Mouse (Mus musculus): ENCODE data around the gene Dcdc2a. TPM values are rescaled to one million over a fixed set of nuclear protein-coding genes. Genes with fewer than 3 reads are reported as not detected.

Gene Dcdc2a
- polyA plus RNA-seq, 1 experiment from 2014 or later, result 34.5 TPM

DNA sequence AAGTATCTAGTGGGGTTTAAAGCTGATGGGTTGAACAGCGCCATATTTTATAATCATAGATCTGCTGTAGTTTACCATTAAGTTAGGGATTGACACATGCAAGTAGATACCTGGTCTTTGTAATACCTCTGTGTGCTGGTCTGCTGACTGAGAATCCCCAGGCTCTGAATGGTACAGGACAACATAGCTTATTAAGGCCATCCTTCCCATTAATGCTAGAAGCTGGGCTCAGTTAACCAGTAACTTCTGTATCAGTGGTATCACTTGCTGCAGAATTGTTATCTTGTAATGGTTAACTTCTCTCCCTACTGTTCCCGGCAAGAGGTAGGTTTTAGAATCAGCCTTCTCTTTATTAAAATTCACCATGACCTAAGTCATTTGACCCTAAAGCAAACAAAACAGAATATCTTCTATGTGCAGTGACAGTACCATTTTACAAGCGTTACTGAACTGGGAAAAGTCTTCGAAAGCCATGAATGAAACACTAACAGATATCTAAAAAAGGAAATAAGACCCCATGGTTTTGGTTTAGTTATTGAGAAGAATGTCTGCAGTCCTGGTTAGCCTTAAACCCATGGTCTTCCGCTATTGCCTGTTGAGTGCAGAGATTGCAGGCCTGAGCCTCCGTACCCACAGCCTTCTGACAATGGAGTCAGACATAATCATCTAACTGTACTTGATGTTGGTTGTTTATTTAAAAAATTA, 29.2 kb upstream of the Dcdc2a start:
- 72% methylated on average over 6 of the region's 6 CpGs for WGBS
- peak; percentile 69; the same call in 1 of the 2 replicates for ATAC-seq (ENCODE audit: low FRiP score, low TSS enrichment)

DNA sequence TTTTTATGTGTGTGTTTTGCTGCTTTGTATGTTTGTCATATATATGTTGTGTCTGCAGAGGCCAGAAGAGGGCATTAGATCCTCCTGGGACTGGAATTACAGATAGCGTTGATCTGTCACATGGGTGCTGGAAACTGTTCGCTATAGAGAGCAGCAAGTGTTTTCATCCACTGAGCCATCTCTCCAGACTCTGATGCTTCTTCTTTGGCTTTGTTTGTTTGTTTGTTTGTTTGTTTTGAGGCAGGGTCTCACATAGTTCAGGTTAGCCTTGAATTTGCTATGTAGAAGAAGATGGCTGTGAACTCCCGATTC, 28.7 kb upstream of the Dcdc2a start:
- Histone ChIP-seq H3K4me2 (replicated peaks; ENCODE audit: low read depth, low read length) (no peak overlapping the region), H3K9ac (ENCODE audit: low read depth, low read length) (no peak overlapping the region), H3K4me1 (ENCODE audit: control insufficient read depth, insufficient read depth, low read length) (no peaks in the 10 kb centered on the region), H3K27me3 (ENCODE audit: control insufficient read depth, insufficient read depth, low read length) (no peaks in the 10 kb centered on the region), H3K36me3 (ENCODE audit: control insufficient read depth, insufficient read depth, low read length) (no peaks in the 10 kb centered on the region), H3K9me3 (ENCODE audit: control insufficient read depth, low read length) (no peaks in the 10 kb centered on the region), H3K4me3 (ENCODE audit: low read length) (no peak overlapping the region), H3K27ac (ENCODE audit: low read depth, low read length) (no peak overlapping the region)
- 80% methylated on average over 3 of the region's 3 CpGs for WGBS
- no peak for ATAC-seq (ENCODE audit: low FRiP score, low TSS enrichment)

More for the DNA sequence above, 29.2 kb upstream of the Dcdc2a start:
- Histone ChIP-seq H3K4me2 (replicated peaks; ENCODE audit: low read depth, low read length) (no peak overlapping the region), H3K27me3 (ENCODE audit: control insufficient read depth, insufficient read depth, low read length) (no peaks in the 10 kb centered on the region), H3K9ac (ENCODE audit: low read depth, low read length) (no peak overlapping the region), H3K27ac (ENCODE audit: low read depth, low read length) (no peak overlapping the region), H3K4me1 (ENCODE audit: control insufficient read depth, insufficient read depth, low read length) (no peaks in the 10 kb centered on the region), H3K4me3 (ENCODE audit: low read length) (no peak overlapping the region), H3K36me3 (ENCODE audit: control insufficient read depth, insufficient read depth, low read length) (no peaks in the 10 kb centered on the region), H3K9me3 (ENCODE audit: control insufficient read depth, low read length) (no peaks in the 10 kb centered on the region)

GRCm38 (mm10) chr13:25039488-25039887, 16.3 kb upstream of the Dcdc2a start:
- no peak for ATAC-seq (ENCODE audit: low FRiP score, low TSS enrichment)
- Histone ChIP-seq H3K4me2 (replicated peaks; ENCODE audit: low read depth, low read length) (no peak overlapping the region), H3K27ac (ENCODE audit: low read depth, low read length) (no peak overlapping the region), H3K27me3 (ENCODE audit: control insufficient read depth, insufficient read depth, low read length) (no peaks in the 10 kb centered on the region), H3K4me3 (ENCODE audit: low read length) (no peak overlapping the region), H3K4me1 (ENCODE audit: control insufficient read depth, insufficient read depth, low read length) (no peaks in the 10 kb centered on the region), H3K9ac (ENCODE audit: low read depth, low read length) (no peak overlapping the region), H3K9me3 (ENCODE audit: control insufficient read depth, low read length) (no peaks in the 10 kb centered on the region), H3K36me3 (ENCODE audit: control insufficient read depth, insufficient read depth, low read length) (no peaks in the 10 kb centered on the region)
- WGBS, result 75% methylated on average over 2 of the region's 2 CpGs

- H3K27me3 ChIP-seq (ENCODE audit: control insufficient read depth, insufficient read depth, low read length), result peaks cover 17% of the 10 kb centered on the region
- H3K4me3 ChIP-seq (ENCODE audit: low read length), result no peak overlapping the region
- ATAC-seq (ENCODE audit: low FRiP score, low TSS enrichment), result no peak
- peaks cover 8% of the 10 kb centered on the region; the same call in 1 of the 2 replicates for H3K4me1 ChIP-seq (ENCODE audit: control insufficient read depth, insufficient read depth, low read length)
- no peak overlapping the region for H3K4me2 ChIP-seq (replicated peaks; ENCODE audit: low read depth, low read length)
- H3K9ac ChIP-seq (ENCODE audit: low read depth, low read length), result no peak overlapping the region
- H3K27ac ChIP-seq (ENCODE audit: low read depth, low read length), result no peak overlapping the region
- H3K36me3 ChIP-seq (ENCODE audit: control insufficient read depth, insufficient read depth, low read length), result no peaks in the 10 kb centered on the region
- 92% methylated on average over 5 of the region's 5 CpGs for WGBS
- H3K9me3 ChIP-seq (ENCODE audit: control insufficient read depth, low read length), result peaks cover 8% of the 10 kb centered on the region; the same call in 1 of the 2 replicates
Observed at GRCm38 (mm10) chr13:25052671-25053070, 3.1 kb upstream of the Dcdc2a start.

GRCm38 (mm10) chr13:25055111-25055554, 671 bp upstream of the Dcdc2a start:
- peak; percentile 89 for ATAC-seq (ENCODE audit: low FRiP score, low TSS enrichment)
- H3K4me1 ChIP-seq (ENCODE audit: control insufficient read depth, insufficient read depth, low read length), result peaks cover 8% of the 10 kb centered on the region; the same call in 1 of the 2 replicates
- H3K27me3 ChIP-seq (ENCODE audit: control insufficient read depth, insufficient read depth, low read length), result peaks cover 17% of the 10 kb centered on the region
- no peaks in the 10 kb centered on the region for H3K36me3 ChIP-seq (ENCODE audit: control insufficient read depth, insufficient read depth, low read length)
- peak overlapping the region; percentile 56 for H3K4me2 ChIP-seq (replicated peaks; ENCODE audit: low read depth, low read length)
- peak overlapping the region; percentile 40 for H3K9ac ChIP-seq (ENCODE audit: low read depth, low read length)
- peak overlapping the region; percentile 36 for H3K4me3 ChIP-seq (ENCODE audit: low read length)
- H3K9me3 ChIP-seq (ENCODE audit: control insufficient read depth, low read length), result peaks cover 2% of the 10 kb centered on the region; the same call in 1 of the 2 replicates
- 0 out of 2 replicates have a peak overlapping the region, but pooled peaks have one; percentile 37 for H3K27ac ChIP-seq (ENCODE audit: low read depth, low read length)
- under 1% methylated on average over 34 of the region's 35 CpGs for WGBS

- WGBS, result 86% methylated on average over 2 of the region's 2 CpGs
- Histone ChIP-seq H3K27ac (ENCODE audit: low read depth, low read length) (peak overlapping the region; percentile 90), H3K9ac (ENCODE audit: low read depth, low read length) (no peak overlapping the region), H3K9me3 (ENCODE audit: control insufficient read depth, low read length) (no peaks in the 10 kb centered on the region), H3K4me1 (ENCODE audit: control insufficient read depth, insufficient read depth, low read length) (no peaks in the 10 kb centered on the region), H3K4me2 (replicated peaks; ENCODE audit: low read depth, low read length) (no peak overlapping the region), H3K4me3 (ENCODE audit: low read length) (no peak overlapping the region), H3K36me3 (ENCODE audit: control insufficient read depth, insufficient read depth, low read length) (no peaks in the 10 kb centered on the region), H3K27me3 (ENCODE audit: control insufficient read depth, insufficient read depth, low read length) (no peaks in the 10 kb centered on the region)
- ATAC-seq (ENCODE audit: low FRiP score, low TSS enrichment), result no peak
Observed at GRCm38 (mm10) chr13:25066659-25067058, 10.9 kb downstream of the Dcdc2a start.

GRCm38 (mm10) chr13:25067183-25067582, 11.4 kb downstream of the Dcdc2a start:
- H3K27ac ChIP-seq (ENCODE audit: low read depth, low read length), result peak overlapping the region; percentile 90; the same call in 1 of the 2 replicates

GRCm38 (mm10) chr13:25069765-25070164, 14.0 kb downstream of the Dcdc2a start:
- H3K9ac ChIP-seq (ENCODE audit: low read depth, low read length), result no peak overlapping the region
- no peaks in the 10 kb centered on the region for H3K9me3 ChIP-seq (ENCODE audit: control insufficient read depth, low read length)
- H3K27ac ChIP-seq (ENCODE audit: low read depth, low read length), result no peak overlapping the region
- no peak overlapping the region for H3K4me3 ChIP-seq (ENCODE audit: low read length)
- ATAC-seq (ENCODE audit: low FRiP score, low TSS enrichment), result peak; percentile 56
- no peak overlapping the region for H3K4me2 ChIP-seq (replicated peaks; ENCODE audit: low read depth, low read length)
- 56% methylated on average over 4 of the region's 4 CpGs for WGBS
- no peaks in the 10 kb centered on the region for H3K27me3 ChIP-seq (ENCODE audit: control insufficient read depth, insufficient read depth, low read length)
- H3K4me1 ChIP-seq (ENCODE audit: control insufficient read depth, insufficient read depth, low read length), result no peaks in the 10 kb centered on the region
- no peaks in the 10 kb centered on the region for H3K36me3 ChIP-seq (ENCODE audit: control insufficient read depth, insufficient read depth, low read length)

More at GRCm38 (mm10) chr13:25067183-25067582, 11.4 kb downstream of the Dcdc2a start:
- H3K9me3 ChIP-seq (ENCODE audit: control insufficient read depth, low read length), result no peaks in the 10 kb centered on the region
- peak; percentile 61; the same call in 1 of the 2 replicates for ATAC-seq (ENCODE audit: low FRiP score, low TSS enrichment)
- H3K4me2 ChIP-seq (replicated peaks; ENCODE audit: low read depth, low read length), result no peak overlapping the region
- H3K27me3 ChIP-seq (ENCODE audit: control insufficient read depth, insufficient read depth, low read length), result no peaks in the 10 kb centered on the region
- no peaks in the 10 kb centered on the region for H3K36me3 ChIP-seq (ENCODE audit: control insufficient read depth, insufficient read depth, low read length)
- no peaks in the 10 kb centered on the region for H3K4me1 ChIP-seq (ENCODE audit: control insufficient read depth, insufficient read depth, low read length)
- H3K4me3 ChIP-seq (ENCODE audit: low read length), result no peak overlapping the region
- 58% methylated on average over 4 of the region's 4 CpGs for WGBS
- H3K9ac ChIP-seq (ENCODE audit: low read depth, low read length), result no peak overlapping the region

DNA sequence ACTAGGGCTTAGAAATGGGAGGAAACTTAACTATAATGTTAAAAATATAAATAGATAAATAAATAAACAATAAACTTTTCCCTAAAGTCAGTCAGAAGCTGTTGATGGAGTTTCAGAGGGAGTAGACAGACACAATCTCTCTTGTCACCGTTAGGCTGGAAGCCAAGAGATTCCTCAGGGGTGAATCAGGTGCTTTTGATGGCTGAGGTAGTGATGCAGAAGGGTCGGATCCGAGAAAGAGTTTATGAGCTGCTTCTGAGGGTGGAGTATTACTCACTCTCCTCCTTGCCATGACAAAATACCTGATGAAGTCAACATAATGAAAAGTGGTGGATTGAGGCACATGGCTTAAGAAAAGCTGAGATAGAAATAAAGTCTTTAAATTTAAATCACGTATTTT, 15.0 kb downstream of the Dcdc2a start:
- Histone ChIP-seq H3K4me3 (ENCODE audit: low read length) (no peak overlapping the region), H3K27ac (ENCODE audit: low read depth, low read length) (no peak overlapping the region), H3K4me2 (replicated peaks; ENCODE audit: low read depth, low read length) (no peak overlapping the region), H3K9me3 (ENCODE audit: control insufficient read depth, low read length) (no peaks in the 10 kb centered on the region), H3K4me1 (ENCODE audit: control insufficient read depth, insufficient read depth, low read length) (no peaks in the 10 kb centered on the region), H3K27me3 (ENCODE audit: control insufficient read depth, insufficient read depth, low read length) (no peaks in the 10 kb centered on the region), H3K36me3 (ENCODE audit: control insufficient read depth, insufficient read depth, low read length) (no peaks in the 10 kb centered on the region), H3K9ac (ENCODE audit: low read depth, low read length) (no peak overlapping the region)
- 78% methylated on average over 4 of the region's 4 CpGs for WGBS
- no peak for ATAC-seq (ENCODE audit: low FRiP score, low TSS enrichment)
